In the genomic region with DNA sequence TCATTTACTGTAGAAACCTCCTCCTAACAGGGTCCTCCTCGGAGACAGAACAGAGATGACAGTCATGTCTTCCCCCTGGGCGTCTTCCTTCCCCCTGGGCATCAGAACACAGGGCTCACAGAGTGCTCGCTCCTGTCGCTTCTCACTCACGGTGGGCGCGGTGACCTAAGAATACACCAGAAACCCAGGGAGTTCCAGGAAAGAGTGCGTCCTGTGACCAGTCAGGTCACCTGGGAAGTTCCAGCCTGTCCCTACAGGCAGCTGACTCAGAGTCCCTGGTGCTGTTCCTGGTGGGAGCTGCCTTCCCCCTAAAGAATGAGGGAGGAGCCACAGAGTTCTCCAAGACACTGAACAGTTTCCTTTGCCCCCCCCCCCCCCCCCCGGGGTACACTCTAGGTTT, we compare ENCODE assay signal across 22 mouse cellular contexts.
"Had no signal": no experiment of that assay in that cellular context is flagged by ENCODE, and none has a peak within 500 bp of the region (broad histone marks: within the 10 kb centered on the region; RNA-seq: fewer than 3 reads in every experiment).

No protein-coding gene starts in this region.

- H3K27me3 ChIP-seq: kidney, embryonic 15.5 days; limb, embryonic 13.5 days; liver, embryonic 15.5 days; lung, embryonic 15.5 days; stomach, embryonic 15.5 days had no signal

- H3K4me2 ChIP-seq: kidney, embryonic 15.5 days; limb, embryonic 13.5 days; liver, embryonic 12.5 days; liver, embryonic 15.5 days; lung, embryonic 15.5 days; midbrain, embryonic 11.5 days; stomach, embryonic 15.5 days had no signal

- H3K4me3 ChIP-seq: kidney, embryonic 15.5 days; limb, embryonic 10.5 days; limb, embryonic 13.5 days; liver, embryonic 12.5 days; liver, embryonic 15.5 days; lung, embryonic 15.5 days; stomach, embryonic 15.5 days had no signal

- H3K36me3 ChIP-seq: liver, embryonic 15.5 days had no signal

- DNase-seq: kidney, adult 11 months; kidney, adult 8-10 months; kidney, postnatal 10 days; kidney, postnatal 36 days; liver; lung, adult 18-20 months; midbrain, embryonic 14.5 days; right cerebral cortex, adult 18-20 months; right cerebral cortex, postnatal 14 days; right cerebral cortex, postnatal 4 days; spleen, adult 18-20 months; thymus, adult 2 months; thymus, postnatal 14 days; thymus, postnatal 4 days had no signal

- ATAC-seq: liver, embryonic 12.5 days had no signal

- H3K27ac ChIP-seq: kidney, embryonic 15.5 days; limb, embryonic 10.5 days; limb, embryonic 13.5 days; liver, embryonic 12.5 days; liver, embryonic 15.5 days; lung, embryonic 15.5 days; stomach, embryonic 15.5 days had no signal

- H3K9ac ChIP-seq: kidney, embryonic 15.5 days; limb, embryonic 13.5 days; liver, embryonic 12.5 days; liver, embryonic 15.5 days; lung, embryonic 15.5 days; stomach, embryonic 15.5 days had no signal

- H3K4me1 ChIP-seq: kidney, embryonic 15.5 days; liver, embryonic 12.5 days; liver, embryonic 15.5 days; stomach, embryonic 15.5 days had no signal

- H3K9me3 ChIP-seq: kidney, embryonic 15.5 days; limb, embryonic 10.5 days; limb, embryonic 13.5 days; liver, embryonic 12.5 days; liver, embryonic 15.5 days; lung, embryonic 15.5 days; stomach, embryonic 15.5 days had no signal
